Mouse (Mus musculus) heart, adult 2 months (tissue): ENCODE measurements around the gene Pnkd. TPM values are rescaled to one million over a fixed set of nuclear protein-coding genes. Genes with fewer than 3 reads are reported as not detected.

Source experiments
- DNase-seq, 2 experiments: peaks; one replicate each; pipeline ENCODE4 v3.0.0; 2021
- H3K27ac ChIP-seq: fragments of 200-600 bp; 2 replicates; pipeline ENCODE4 v1.8.1; 2022
- H3K27me3 ChIP-seq: fragments of 200-500 bp; 2 replicates; pipeline ENCODE4 v1.6.1; 2012; ENCODE audit warnings: mild to moderate bottlenecking, low read length, inconsistent platforms, mixed read lengths; ENCODE audit not compliant: control insufficient read depth, insufficient read depth
- H3K36me3 ChIP-seq: fragments of 200-500 bp; 2 replicates; pipeline ENCODE4 v1.6.1; 2012; ENCODE audit warnings: low read length, inconsistent platforms; ENCODE audit not compliant: control insufficient read depth, insufficient read depth
- H3K4me1 ChIP-seq: fragments of 200-500 bp; 2 replicates; pipeline ENCODE4 v1.6.1; 2011; ENCODE audit warnings: low read length; ENCODE audit not compliant: control insufficient read depth, insufficient read depth
- H3K4me3 ChIP-seq: fragments of 200-600 bp; 2 replicates; pipeline ENCODE4 v1.8.1; 2022
- H3K79me2 ChIP-seq: fragments of 200-500 bp; replicated peaks from 2 replicates; pipeline ENCODE4 v1.6.1; 2012; ENCODE audit warnings: mild to moderate bottlenecking, inconsistent platforms, low read length, moderate library complexity, mixed read lengths; ENCODE audit not compliant: control insufficient read depth, insufficient read depth
- H3K9ac ChIP-seq: fragments of 200-500 bp; 2 replicates; pipeline ENCODE4 v1.6.1; 2012; ENCODE audit warnings: low read depth, mild to moderate bottlenecking, control low read depth, inconsistent platforms, low read length, mixed read lengths
- CTCF ChIP-seq: fragments of 200-600 bp; IDR thresholded peaks from 2 replicates; pipeline ENCODE4 v1.8.1; 2022; ENCODE audit warnings: antibody characterized with exemption, mild to moderate bottlenecking, moderate library complexity
- EP300 ChIP-seq: fragments of 200-500 bp; IDR thresholded peaks from 2 replicates; pipeline ENCODE4 v1.6.1; 2011; ENCODE audit warnings: low read depth, low read length, control low read depth; ENCODE audit not compliant: insufficient read depth
- POLR2A ChIP-seq: fragments of 200-500 bp; IDR thresholded peaks from 2 replicates; pipeline ENCODE4 v1.6.1; 2011; ENCODE audit warnings: mild to moderate bottlenecking, low read depth, low read length, control low read depth; ENCODE audit not compliant: insufficient read depth
- WGBS: fragments of 180-500 bp; shearing (Covaris S2); methylation state at CpG from one replicate; pipeline ENCODE4 v1.1.7; 2018; 5-methylcytosine and 5-hydroxymethylcytosine counted together
- intact Hi-C: fragments of 180-260 bp; cut with DNase I; formaldehyde crosslinking; loops from one replicate; pipeline ENCODE4 v1.15.1; 2025
- polyA plus RNA-seq: library from polyadenylated mRNA; depleted of rRNA; stranded (reverse); fragments of >200 nt; gene quantifications from 2 replicates; pipeline ENCODE4 v1.2.3, GENCODE M21; 2012
- total RNA-seq, 2 experiments: library from RNA; stranded (reverse); gene quantifications; 2 replicates each; pipeline ENCODE4 v1.2.3; 2021

The Pnkd gene
- total and polyA plus RNA-seq, 3 experiments = 113 to 140 (median 126) TPM

- Histone ChIP-seq H3K79me2 (no peaks in the 10 kb centered on the region), H3K36me3 (no peaks in the 10 kb centered on the region), H3K4me1 (no peaks in the 10 kb centered on the region), H3K4me3 (no peak overlapping the region), H3K27me3 (no peaks in the 10 kb centered on the region), H3K27ac (peak overlapping the region; percentile 28), H3K9ac (no peak overlapping the region)
- peak; percentile 67 to 77 for DNase-seq
- intact Hi-C loops = no loop called here
- 68% methylated on average over 4 of the region's 4 CpGs for WGBS
- TF ChIP-seq POLR2A (no peak), CTCF (no peak), EP300 (no peak)
Observed at GRCm38 (mm10) chr1:74376396-74376795, 91.7 kb downstream of the Pnkd start.

GRCm38 (mm10) chr1:74379058-74379504, 94.4 kb downstream of the Pnkd start:
- H3K4me3 ChIP-seq = no peak overlapping the region
- 80% methylated on average over 7 of the region's 7 CpGs for WGBS
- intact Hi-C loops = no loop called here

GRCm38 (mm10) chr1:74380484-74380883, 95.8 kb downstream of the Pnkd start:
- no peak overlapping the region for H3K9ac ChIP-seq
- no peak for TF ChIP-seq EP300
- TF ChIP-seq POLR2A = no peak
- no peak for TF ChIP-seq CTCF
- H3K79me2 ChIP-seq = no peaks in the 10 kb centered on the region
- intact Hi-C loops = no loop called here
- H3K4me1 ChIP-seq = no peaks in the 10 kb centered on the region
- H3K27me3 ChIP-seq = no peaks in the 10 kb centered on the region
- no peak overlapping the region for H3K27ac ChIP-seq
- WGBS = 85% methylated on average over 5 of the region's 5 CpGs
- no peaks in the 10 kb centered on the region for H3K36me3 ChIP-seq
- H3K4me3 ChIP-seq = no peak overlapping the region
- DNase-seq = no peak

More at GRCm38 (mm10) chr1:74379058-74379504, 94.4 kb downstream of the Pnkd start:
- H3K79me2 ChIP-seq = no peaks in the 10 kb centered on the region
- no peak overlapping the region for H3K27ac ChIP-seq
- no peaks in the 10 kb centered on the region for H3K27me3 ChIP-seq
- no peak overlapping the region for H3K9ac ChIP-seq
- no peak for DNase-seq
- TF ChIP-seq CTCF (no peak), POLR2A (no peak), EP300 (no peak)
- H3K4me1 ChIP-seq = no peaks in the 10 kb centered on the region
- H3K36me3 ChIP-seq = no peaks in the 10 kb centered on the region

GRCm38 (mm10) chr1:74381588-74382021, 96.9 kb downstream of the Pnkd start:
- no peaks in the 10 kb centered on the region for H3K36me3 ChIP-seq
- no peak overlapping the region for H3K4me3 ChIP-seq
- no peak for DNase-seq
- no peak for TF ChIP-seq POLR2A
- TF ChIP-seq EP300 = no peak
- TF ChIP-seq CTCF = no peak
- H3K27me3 ChIP-seq = no peaks in the 10 kb centered on the region
- WGBS = 79% methylated on average over 10 of the region's 10 CpGs
- H3K9ac ChIP-seq = no peak overlapping the region
- no peak overlapping the region for H3K27ac ChIP-seq
- H3K79me2 ChIP-seq = no peaks in the 10 kb centered on the region
- no peaks in the 10 kb centered on the region for H3K4me1 ChIP-seq
- intact Hi-C loops = no loop called here

- Histone ChIP-seq H3K4me3 (no peak overlapping the region), H3K27ac (no peak overlapping the region), H3K27me3 (no peaks in the 10 kb centered on the region), H3K9ac (no peak overlapping the region), H3K79me2 (no peaks in the 10 kb centered on the region), H3K36me3 (no peaks in the 10 kb centered on the region), H3K4me1 (no peaks in the 10 kb centered on the region; the same call in 1 of the 2 replicates)
- no peak for DNase-seq
- intact Hi-C loops = no loop called here
- 81% methylated on average over 13 of the region's 13 CpGs for WGBS
- no peak for TF ChIP-seq CTCF
- TF ChIP-seq POLR2A = no peak
- no peak for TF ChIP-seq EP300
Observed at GRCm38 (mm10) chr1:74383385-74383784, 98.7 kb downstream of the Pnkd start.

- Histone ChIP-seq H3K4me3 (no peak overlapping the region), H3K36me3 (no peaks in the 10 kb centered on the region), H3K79me2 (no peaks in the 10 kb centered on the region), H3K27me3 (no peaks in the 10 kb centered on the region), H3K4me1 (no peaks in the 10 kb centered on the region; the same call in 1 of the 2 replicates), H3K27ac (no peak overlapping the region), H3K9ac (no peak overlapping the region)
- TF ChIP-seq EP300 = no peak
- intact Hi-C loops = no loop called here
- 90% methylated on average over 8 of the region's 8 CpGs for WGBS
- DNase-seq = no peak
Observed at GRCm38 (mm10) chr1:74384525-74384924, 99.8 kb downstream of the Pnkd start.
